Mouse (Mus musculus): Measurements from ENCODE around the gene Fam210b. TPM values are rescaled to one million over a fixed set of nuclear protein-coding genes. Genes with fewer than 3 reads are reported as not detected.

The Fam210b gene
- polyA plus RNA-seq, 1 experiment from 2014 or later, result 32.6 TPM

DNA sequence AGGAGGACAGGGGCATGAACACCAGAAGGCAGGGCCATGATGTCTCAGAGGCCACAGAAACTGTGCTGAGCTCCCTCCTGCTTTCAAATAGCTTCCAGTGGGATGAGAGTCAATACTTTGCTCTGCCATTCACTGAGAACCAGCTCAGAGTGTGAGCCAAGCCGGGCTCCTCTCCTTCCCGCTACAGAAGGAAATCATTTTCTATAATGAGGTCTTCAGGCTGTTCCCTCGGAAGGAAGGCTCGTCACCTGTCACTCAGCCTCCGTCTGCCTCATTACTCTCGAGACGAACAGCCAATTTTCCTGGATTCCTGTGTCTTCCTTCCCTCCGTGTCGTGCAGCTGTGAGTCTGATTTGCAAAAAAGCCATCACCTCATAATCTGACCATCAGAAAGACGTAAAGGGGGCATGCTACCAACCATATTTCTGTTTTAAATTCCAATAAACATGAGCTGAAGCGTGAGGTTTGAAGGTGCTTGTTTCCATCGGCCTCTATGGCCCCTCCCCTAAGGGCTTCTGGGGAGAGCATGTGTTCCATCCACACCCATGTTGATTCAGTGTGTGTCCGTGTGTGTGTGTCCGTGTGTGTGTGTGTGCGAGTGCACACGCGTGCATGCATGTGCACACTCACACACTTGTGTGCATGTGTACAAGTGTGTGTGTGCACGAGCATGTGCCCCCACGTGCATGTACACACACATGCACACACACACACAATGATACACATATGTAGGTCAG, 7.0 kb upstream of the Fam210b start:
- no peak for DNase-seq (ENCODE audit: low spot score)
- Histone ChIP-seq H3K4me1 (replicated peaks) (peaks cover 28% of the 10 kb centered on the region), H3K36me3 (no peaks in the 10 kb centered on the region), H3K9me3 (no peaks in the 10 kb centered on the region), H3K4me3 (no peak overlapping the region), H3K27me3 (ENCODE audit: insufficient read depth, poor library complexity, severe bottlenecking) (no peaks in the 10 kb centered on the region), H3K27ac (no peak overlapping the region)
- 85% methylated on average over 19 of the region's 19 CpGs for WGBS

GRCm38 (mm10) chr2:172340936-172341335, 4.4 kb upstream of the Fam210b start:
- no peak overlapping the region for H3K4me3 ChIP-seq
- H3K36me3 ChIP-seq, result no peaks in the 10 kb centered on the region
- no peaks in the 10 kb centered on the region; the same call in 1 of the 2 replicates for H3K27me3 ChIP-seq (ENCODE audit: insufficient read depth, poor library complexity, severe bottlenecking)
- H3K27ac ChIP-seq, result no peak overlapping the region
- peaks cover 33% of the 10 kb centered on the region for H3K4me1 ChIP-seq (replicated peaks)
- DNase-seq (ENCODE audit: low spot score), result no peak
- WGBS, result 29% methylated on average over 3 of the region's 3 CpGs
- no peaks in the 10 kb centered on the region for H3K9me3 ChIP-seq

GRCm38 (mm10) chr2:172341606-172342005, 3.8 kb upstream of the Fam210b start:
- no peak for DNase-seq (ENCODE audit: low spot score)
- WGBS, result 21% methylated on average over 5 of the region's 5 CpGs
- peaks cover 36% of the 10 kb centered on the region for H3K4me1 ChIP-seq (replicated peaks)
- H3K9me3 ChIP-seq, result no peaks in the 10 kb centered on the region
- no peak overlapping the region for H3K27ac ChIP-seq
- no peaks in the 10 kb centered on the region; the same call in 1 of the 2 replicates for H3K27me3 ChIP-seq (ENCODE audit: insufficient read depth, poor library complexity, severe bottlenecking)
- no peaks in the 10 kb centered on the region for H3K36me3 ChIP-seq
- no peak overlapping the region for H3K4me3 ChIP-seq

GRCm38 (mm10) chr2:172343751-172344150, 1.6 kb upstream of the Fam210b start:
- no peak overlapping the region for H3K4me3 ChIP-seq
- no peak for DNase-seq (ENCODE audit: low spot score)
- no peaks in the 10 kb centered on the region for H3K36me3 ChIP-seq
- H3K27ac ChIP-seq, result no peak overlapping the region
- 94% methylated on average over 7 of the region's 7 CpGs for WGBS
- no peaks in the 10 kb centered on the region for H3K9me3 ChIP-seq
- peaks cover 3% of the 10 kb centered on the region for H3K27me3 ChIP-seq (ENCODE audit: insufficient read depth, poor library complexity, severe bottlenecking)
- peaks cover 50% of the 10 kb centered on the region for H3K4me1 ChIP-seq (replicated peaks)

DNA sequence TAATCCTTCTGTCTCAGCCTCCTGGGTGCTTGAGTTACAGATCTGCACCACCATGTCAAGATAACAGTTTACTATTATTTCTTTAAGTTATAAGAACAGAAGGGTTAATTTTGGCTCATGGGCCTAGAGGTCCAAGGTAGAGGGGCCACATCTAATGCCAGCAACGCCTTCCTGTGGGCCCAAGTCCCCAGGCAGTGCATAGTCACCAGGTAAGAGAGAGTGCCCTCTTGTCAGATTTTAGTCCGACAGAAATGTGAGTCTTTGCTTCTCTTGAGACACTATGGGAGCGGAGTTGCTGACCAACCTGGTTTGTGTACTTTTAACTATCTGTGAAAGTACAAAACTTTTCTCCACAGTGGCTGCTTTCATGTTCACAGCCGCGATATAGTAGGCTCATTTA, 696 bp upstream of the Fam210b start:
- 43% methylated on average over 5 of the region's 5 CpGs for WGBS
- Histone ChIP-seq H3K27ac (peak overlapping the region; percentile 50), H3K36me3 (no peaks in the 10 kb centered on the region), H3K27me3 (ENCODE audit: insufficient read depth, poor library complexity, severe bottlenecking) (peaks cover 3% of the 10 kb centered on the region), H3K4me3 (peak overlapping the region; percentile 81), H3K4me1 (replicated peaks) (peaks cover 55% of the 10 kb centered on the region), H3K9me3 (no peaks in the 10 kb centered on the region)
- DNase-seq (ENCODE audit: low spot score), result no peak

- peak overlapping the region; percentile 89 for H3K27ac ChIP-seq
- DNase-seq (ENCODE audit: low spot score), result peak; percentile 51
- WGBS, result 12% methylated on average over 31 of the region's 31 CpGs
- H3K4me1 ChIP-seq (replicated peaks), result peaks cover 53% of the 10 kb centered on the region
- peak overlapping the region; percentile 81 for H3K4me3 ChIP-seq
- peaks cover 3% of the 10 kb centered on the region for H3K27me3 ChIP-seq (ENCODE audit: insufficient read depth, poor library complexity, severe bottlenecking)
- no peaks in the 10 kb centered on the region for H3K9me3 ChIP-seq
- no peaks in the 10 kb centered on the region for H3K36me3 ChIP-seq
These were observed 917 bp downstream of the Fam210b start for GRCm38 (mm10) chr2:172346034-172346929.

- peaks cover 3% of the 10 kb centered on the region for H3K27me3 ChIP-seq (ENCODE audit: insufficient read depth, poor library complexity, severe bottlenecking)
- no peaks in the 10 kb centered on the region; the same call in 1 of the 2 replicates for H3K36me3 ChIP-seq
- peaks cover 52% of the 10 kb centered on the region for H3K4me1 ChIP-seq (replicated peaks)
- WGBS, result 65% methylated on average over 8 of the region's 8 CpGs
- H3K4me3 ChIP-seq, result peak overlapping the region; percentile 81
- H3K9me3 ChIP-seq, result no peaks in the 10 kb centered on the region
- no peak for DNase-seq (ENCODE audit: low spot score)
- peak overlapping the region; percentile 73 for H3K27ac ChIP-seq
These were observed 1.7 kb downstream of the Fam210b start for GRCm38 (mm10) chr2:172346933-172347611.

GRCm38 (mm10) chr2:172348297-172348950, 3.1 kb downstream of the Fam210b start:
- H3K27ac ChIP-seq, result peak overlapping the region; percentile 73; the same call in 1 of the 2 replicates
- no peak for DNase-seq (ENCODE audit: low spot score)
- no peaks in the 10 kb centered on the region for H3K9me3 ChIP-seq
- 74% methylated on average over 3 of the region's 3 CpGs for WGBS
- H3K4me3 ChIP-seq, result no peak overlapping the region
- H3K27me3 ChIP-seq (ENCODE audit: insufficient read depth, poor library complexity, severe bottlenecking), result peaks cover 3% of the 10 kb centered on the region
- H3K4me1 ChIP-seq (replicated peaks), result peaks cover 58% of the 10 kb centered on the region
- H3K36me3 ChIP-seq, result peaks cover 13% of the 10 kb centered on the region; the same call in 1 of the 2 replicates

DNA sequence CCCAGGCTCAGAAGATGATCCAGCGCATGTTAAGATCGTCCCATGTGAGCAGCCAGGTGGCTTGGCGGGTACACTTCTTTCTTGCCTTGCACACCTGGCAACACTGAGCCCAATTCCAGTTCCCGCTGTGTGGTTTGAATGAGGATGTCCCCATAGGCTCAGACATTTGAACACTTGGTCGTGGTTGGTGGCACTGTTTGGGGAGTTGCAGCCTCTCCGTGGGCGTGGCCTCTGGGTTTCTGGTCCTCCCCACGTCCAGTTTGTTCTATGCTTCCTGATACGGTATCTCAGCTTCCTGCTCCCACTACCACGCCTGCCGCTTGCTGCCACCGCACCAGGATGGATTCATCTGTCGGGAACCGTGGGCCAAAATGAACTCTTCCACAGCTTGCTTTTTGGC, 4.4 kb downstream of the Fam210b start:
- H3K4me1 ChIP-seq (replicated peaks), result peaks cover 52% of the 10 kb centered on the region

GRCm38 (mm10) chr2:172350773-172351172, 5.4 kb downstream of the Fam210b start:
- peaks cover 46% of the 10 kb centered on the region for H3K4me1 ChIP-seq (replicated peaks)
- peaks cover 36% of the 10 kb centered on the region for H3K36me3 ChIP-seq
- no peak for DNase-seq (ENCODE audit: low spot score)
- no peak overlapping the region; the same call in 1 of the 2 replicates for H3K27ac ChIP-seq
- no peak overlapping the region for H3K4me3 ChIP-seq
- no peaks in the 10 kb centered on the region for H3K9me3 ChIP-seq
- peaks cover 3% of the 10 kb centered on the region; the same call in 1 of the 2 replicates for H3K27me3 ChIP-seq (ENCODE audit: insufficient read depth, poor library complexity, severe bottlenecking)
- 81% methylated on average over 8 of the region's 8 CpGs for WGBS

More for the DNA sequence above, 4.4 kb downstream of the Fam210b start:
- H3K4me3 ChIP-seq, result no peak overlapping the region
- peaks cover 26% of the 10 kb centered on the region for H3K36me3 ChIP-seq
- peaks cover 3% of the 10 kb centered on the region; the same call in 1 of the 2 replicates for H3K27me3 ChIP-seq (ENCODE audit: insufficient read depth, poor library complexity, severe bottlenecking)
- WGBS, result 77% methylated on average over 14 of the region's 14 CpGs
- no peak for DNase-seq (ENCODE audit: low spot score)
- no peaks in the 10 kb centered on the region for H3K9me3 ChIP-seq
- 0 out of 2 replicates have a peak overlapping the region, but pooled peaks have one; percentile 29 for H3K27ac ChIP-seq

- no peaks in the 10 kb centered on the region for H3K27me3 ChIP-seq (ENCODE audit: insufficient read depth, poor library complexity, severe bottlenecking)
- no peak overlapping the region for H3K27ac ChIP-seq
- H3K4me1 ChIP-seq (replicated peaks), result peaks cover 29% of the 10 kb centered on the region
- 81% methylated on average over 9 of the region's 9 CpGs for WGBS
- H3K36me3 ChIP-seq, result peaks cover 61% of the 10 kb centered on the region
- DNase-seq (ENCODE audit: low spot score), result no peak
- no peak overlapping the region for H3K4me3 ChIP-seq
- H3K9me3 ChIP-seq, result no peaks in the 10 kb centered on the region
These were observed 7.9 kb downstream of the Fam210b start for GRCm38 (mm10) chr2:172353218-172353617.

DNA sequence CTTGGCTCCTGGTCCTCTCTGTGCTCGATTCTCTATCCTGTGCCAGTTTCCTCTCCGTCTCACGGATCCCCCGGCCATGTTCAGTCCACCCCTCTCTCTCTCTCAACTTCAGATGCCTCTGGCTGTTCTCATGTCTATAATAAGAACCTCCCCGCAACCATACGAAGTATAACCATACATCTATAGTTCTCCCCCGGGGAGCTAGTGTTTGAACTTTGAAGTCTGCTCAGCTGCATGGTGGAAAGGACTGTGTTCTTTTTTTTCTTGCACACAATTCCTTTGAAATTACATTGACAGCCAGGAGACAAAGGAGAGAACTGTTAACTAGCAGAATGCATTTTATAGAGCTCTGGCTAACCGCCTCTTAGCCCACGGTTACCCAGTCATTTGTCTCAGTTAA, 9.4 kb downstream of the Fam210b start:
- Histone ChIP-seq H3K36me3 (peaks cover 76% of the 10 kb centered on the region), H3K4me1 (replicated peaks) (peaks cover 19% of the 10 kb centered on the region; the same call in 1 of the 2 replicates), H3K4me3 (no peak overlapping the region), H3K27me3 (ENCODE audit: insufficient read depth, poor library complexity, severe bottlenecking) (no peaks in the 10 kb centered on the region), H3K9me3 (no peaks in the 10 kb centered on the region), H3K27ac (no peak overlapping the region)
- DNase-seq (ENCODE audit: low spot score), result no peak
- 79% methylated on average over 9 of the region's 9 CpGs for WGBS

Measured in hindbrain, embryonic 10.5 days (tissue).